Comparison of ENCODE assay signal across 1 mouse cellular context in the genomic region with DNA sequence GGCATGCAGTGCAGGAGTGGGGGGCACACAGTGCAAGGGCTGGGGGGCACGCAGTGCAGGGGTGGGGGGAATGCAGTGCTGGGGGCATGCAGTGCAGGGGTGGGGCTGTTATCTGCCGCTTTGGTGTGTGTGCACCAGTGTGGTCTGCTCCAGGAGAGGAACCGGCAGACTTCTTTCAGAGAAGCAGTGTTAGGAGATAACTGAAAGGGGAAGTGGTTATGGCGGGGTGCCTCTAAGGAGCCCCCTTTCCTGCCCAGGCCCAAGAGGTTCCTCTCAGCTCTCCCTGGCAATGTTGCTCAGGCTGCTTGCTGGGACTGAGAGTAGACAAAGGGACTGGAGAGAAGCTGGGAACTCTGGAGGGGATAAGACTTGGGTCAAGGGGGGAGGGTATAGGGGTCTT.
TF ChIP-seq lines count a peak whose summit lies in the region.

No protein-coding gene starts in this region.

TF ChIP-seq in MEL, 35 proteins besides CTCF, POLR2A, EP300 and RAD21 (continued from another document):
- TF ChIP-seq SMC3 (IDR thresholded peaks at IDR 0.05; ENCODE audit: low read depth, low read length): no peak
- TF ChIP-seq RCOR1 (IDR thresholded peaks at IDR 0.05; ENCODE audit: low read depth, low read length): peak; percentile 88
- TF ChIP-seq SIN3A (IDR thresholded peaks at IDR 0.05; ENCODE audit: low read length): peak; percentile 84
- TF ChIP-seq ZKSCAN1 (IDR thresholded peaks at IDR 0.05; ENCODE audit: low read depth, low read length): no peak
- TF ChIP-seq USF2 (IDR thresholded peaks at IDR 0.05; ENCODE audit: borderline replicate concordance in 1 of 2, insufficient read depth in 1 of 2, low read depth in 1 of 2, low read length in 2 of 2): no peak
- no peak for TF ChIP-seq USF1 (IDR thresholded peaks at IDR 0.05; ENCODE audit: low read depth, low read length)
- 0 out of 2 replicates have a peak, but pooled peaks have one; percentile 63 for TF ChIP-seq JUND (IDR thresholded peaks at IDR 0.05; ENCODE audit: low read depth, low read length)
- peak; percentile 54 for TF ChIP-seq CHD2 (IDR thresholded peaks at IDR 0.05; ENCODE audit: low read length)
- peak; percentile 76 for TF ChIP-seq MYC (IDR thresholded peaks at IDR 0.05; ENCODE audit: low read depth, low read length)
- no peak for TF ChIP-seq ZMIZ1 (IDR thresholded peaks at IDR 0.05; ENCODE audit: low read depth, low read length)
- TF ChIP-seq ELF1 (IDR thresholded peaks at IDR 0.05; ENCODE audit: low read depth, low read length): no peak
- TF ChIP-seq MXI1 (IDR thresholded peaks at IDR 0.05; ENCODE audit: low read depth, low read length): peak; percentile 35; the same call in 1 of the 2 replicates
- TF ChIP-seq ZC3H11A (IDR thresholded peaks at IDR 0.05; ENCODE audit: low read depth, low read length): no peak
- TF ChIP-seq MAZ (IDR thresholded peaks at IDR 0.05; ENCODE audit: low read depth, low read length): peak; percentile 97
- TF ChIP-seq HCFC1 (IDR thresholded peaks at IDR 0.05; ENCODE audit: low read depth, low read length): no peak; the same call in 1 of the 2 replicates
- TF ChIP-seq ZNF384 (IDR thresholded peaks at IDR 0.05; ENCODE audit: low read depth, low read length): no peak
- TF ChIP-seq TBP (IDR thresholded peaks at IDR 0.05; ENCODE audit: low read depth, low read length): 0 out of 2 replicates have a peak, but pooled peaks have one; percentile 47
- peak; percentile 83 for TF ChIP-seq ETS1 (IDR thresholded peaks at IDR 0.05; ENCODE audit: low read depth, low read length)
- peak; percentile 84 for TF ChIP-seq TAL1 (IDR thresholded peaks at IDR 0.05; ENCODE audit: low read length)
- no peak for TF ChIP-seq POLR2AphosphoS2 (IDR thresholded peaks at IDR 0.05; ENCODE audit: low read length)
- TF ChIP-seq TCF12 (IDR thresholded peaks at IDR 0.05; ENCODE audit: low read depth, low read length): peak; percentile 92
- no peak for TF ChIP-seq NELFE (IDR thresholded peaks at IDR 0.05; ENCODE audit: low read depth, low read length)
- no peak for TF ChIP-seq CHD1 (IDR thresholded peaks at IDR 0.05; ENCODE audit: low read depth, low read length)
